Mouse (Mus musculus) inflammation-experienced regulatory T-cells, adult 6 months (primary cell): Measurements from ENCODE around the gene Spag5. TPM values are rescaled to one million over a fixed set of nuclear protein-coding genes. Genes with fewer than 3 reads are reported as not detected.

Source experiments
- ATAC-seq: one replicate; pipeline ENCODE4 v1.8.0; 2017
- polyA plus RNA-seq, 3 experiments: library from polyadenylated mRNA; unstranded; fragments of 100-300 nt; shearing (Covaris generic); gene quantifications; one replicate each; pipeline ENCODE4 v1.2.1; 2017

The Spag5 gene
- polyA plus RNA-seq, 3 experiments from 2014 or later: 2.2 to 22.1 (median 3.4) TPM

GRCm38 (mm10) chr11:78324000-78324785 is 22.9 kb downstream of the Spag5 start:
- ATAC-seq: no peak

- ATAC-seq: no peak
Observed at GRCm38 (mm10) chr11:78324965-78325364, 23.6 kb downstream of the Spag5 start.

GRCm38 (mm10) chr11:78327215-78327614 is 25.9 kb downstream of the Spag5 start:
- no peak for ATAC-seq

GRCm38 (mm10) chr11:78327634-78328511 is 26.5 kb downstream of the Spag5 start, which contains the start of gene Pigs:
Pigs (plus strand) TSS chr11:78328415.
- peak; percentile 98 for ATAC-seq

- peak; percentile 46 for ATAC-seq
Observed at GRCm38 (mm10) chr11:78328512-78329056, 27.3 kb downstream of the Spag5 start.

- no peak for ATAC-seq
Observed at GRCm38 (mm10) chr11:78332676-78333075, 31.3 kb downstream of the Spag5 start.

- no peak for ATAC-seq
Observed at GRCm38 (mm10) chr11:78333992-78334391, 32.7 kb downstream of the Spag5 start.

GRCm38 (mm10) chr11:78337040-78337439 is 35.7 kb downstream of the Spag5 start:
- no peak for ATAC-seq

- ATAC-seq: no peak
Observed at GRCm38 (mm10) chr11:78341702-78342101, 40.4 kb downstream of the Spag5 start.

GRCm38 (mm10) chr11:78343381-78344327 is 42.3 kb downstream of the Spag5 start, which contains the start of gene Unc119:
Unc119 (plus strand) TSS chr11:78343482.
- ATAC-seq: peak; percentile 51

- no peak for ATAC-seq
Observed at GRCm38 (mm10) chr11:78344328-78344889, 43.1 kb downstream of the Spag5 start.

- ATAC-seq: no peak
Observed at GRCm38 (mm10) chr11:78344890-78345715, 43.8 kb downstream of the Spag5 start.

GRCm38 (mm10) chr11:78345801-78346200 is 44.5 kb downstream of the Spag5 start:
- ATAC-seq: peak; percentile 83

GRCm38 (mm10) chr11:78346326-78347069 is 45.2 kb downstream of the Spag5 start:
- no peak for ATAC-seq

GRCm38 (mm10) chr11:78347070-78347754 is 45.9 kb downstream of the Spag5 start:
- no peak for ATAC-seq

- ATAC-seq: no peak
Observed at GRCm38 (mm10) chr11:78347908-78348307, 46.6 kb downstream of the Spag5 start.

GRCm38 (mm10) chr11:78348474-78348873 is 47.1 kb downstream of the Spag5 start:
- no peak for ATAC-seq

- no peak for ATAC-seq
Observed at GRCm38 (mm10) chr11:78349441-78350358, 48.4 kb downstream of the Spag5 start.
